Mouse (Mus musculus): Measurements from ENCODE around the gene Gna13. TPM values are rescaled to one million over a fixed set of nuclear protein-coding genes. Genes with fewer than 3 reads are reported as not detected.
"Not testable (repeated sequence)": the region's sequence is repeated elsewhere in the genome, so short reads cannot be mapped to it uniquely, and the experiment has no call there.

Gna13 gene
- total RNA-seq (2021) = 10 to 100 TPM; 42.7 to 49.0 TPM

GRCm38 (mm10) chr11:109362463-109363190 is at the start of gene Gna13:
Gene Gna13 (plus strand): TSS chr11:109362831.
- DNase-seq = peak; percentile 93

GRCm38 (mm10) chr11:109316921-109317320 is 45.7 kb upstream of the Gna13 start:
- peak; percentile 63 for DNase-seq

GRCm38 (mm10) chr11:109319471-109319870 is 43.2 kb upstream of the Gna13 start:
- DNase-seq = no peak

GRCm38 (mm10) chr11:109319946-109320345 is 42.7 kb upstream of the Gna13 start:
- DNase-seq = no peak

GRCm38 (mm10) chr11:109320361-109320933 is 42.2 kb upstream of the Gna13 start:
- DNase-seq = peak; percentile 32

GRCm38 (mm10) chr11:109326270-109326669 is 36.4 kb upstream of the Gna13 start:
- no peak for DNase-seq

- no peak for DNase-seq
These were observed 35.2 kb upstream of the Gna13 start for GRCm38 (mm10) chr11:109327381-109327780.

- DNase-seq = no peak
These were observed 34.7 kb upstream of the Gna13 start for GRCm38 (mm10) chr11:109327952-109328351.

- no peak for DNase-seq
These were observed 33.3 kb upstream of the Gna13 start for GRCm38 (mm10) chr11:109329331-109329730.

GRCm38 (mm10) chr11:109330706-109331393 is 31.8 kb upstream of the Gna13 start:
- no peak for DNase-seq

- peak; percentile 97 for DNase-seq
These were observed 31.2 kb upstream of the Gna13 start for GRCm38 (mm10) chr11:109331424-109331824.

GRCm38 (mm10) chr11:109332722-109333121 is 29.9 kb upstream of the Gna13 start:
- DNase-seq = peak; percentile 30

GRCm38 (mm10) chr11:109334773-109335172 is 27.9 kb upstream of the Gna13 start:
- no peak for DNase-seq

- DNase-seq = no peak
These were observed 26.7 kb upstream of the Gna13 start for GRCm38 (mm10) chr11:109335890-109336289.

- no peak for DNase-seq
These were observed 23.3 kb upstream of the Gna13 start for GRCm38 (mm10) chr11:109339155-109339938.

GRCm38 (mm10) chr11:109340541-109340940 is 22.1 kb upstream of the Gna13 start:
- no peak for DNase-seq

- DNase-seq = not testable (repeated sequence)
These were observed 20.0 kb upstream of the Gna13 start for GRCm38 (mm10) chr11:109342666-109343065.

- no peak for DNase-seq
These were observed 19.1 kb upstream of the Gna13 start for GRCm38 (mm10) chr11:109343558-109343957.

- peak; percentile 75 for DNase-seq
These were observed 18.5 kb upstream of the Gna13 start for GRCm38 (mm10) chr11:109343991-109344599.

GRCm38 (mm10) chr11:109347242-109347959 is 15.2 kb upstream of the Gna13 start:
- peak; percentile 93 for DNase-seq

- no peak for DNase-seq
These were observed 14.2 kb upstream of the Gna13 start for GRCm38 (mm10) chr11:109348408-109348807.

Data from heart, postnatal 4 days (tissue).